Mouse (Mus musculus): ENCODE results near the gene Kbtbd8. TPM values are rescaled to one million over a fixed set of nuclear protein-coding genes. Genes with fewer than 3 reads are reported as not detected.

The Kbtbd8 gene
- total RNA-seq, 2 experiments from 2014 or later = 10.0 to 10.1 TPM

- no peak for ATAC-seq (replicated peaks; ENCODE audit: poor library complexity)
Observed at GRCm38 (mm10) chr6:95169411-95169810, 52.4 kb downstream of the Kbtbd8 start.

GRCm38 (mm10) chr6:95174311-95175143 lies 57.5 kb downstream of the Kbtbd8 start:
- ATAC-seq (replicated peaks; ENCODE audit: poor library complexity) = no peak

Other genes with a start within 250 kb of the Kbtbd8 start
- gene Gm10234, start 204.9 kb downstream of the Kbtbd8 start, total RNA-seq (2015) = not detected in 2 replicates
- gene Gm10234, start 204.9 kb downstream of the Kbtbd8 start, total RNA-seq (2017) = not detected in 2 replicates

All from megakaryocyte progenitor cell, adult 5-6 weeks (primary cell).